Mouse (Mus musculus) layer of hippocampus, postnatal 36 days (tissue): ENCODE data around the gene Tax1bp3. TPM values are rescaled to one million over a fixed set of nuclear protein-coding genes. Genes with fewer than 3 reads are reported as not detected.

Source experiments
- DNase-seq, 2 experiments: peaks; one replicate each; pipeline ENCODE4 v3.0.0; 2022
- total RNA-seq, 2 experiments: library from RNA; stranded (reverse); gene quantifications; 2 replicates each; pipeline ENCODE4 v1.2.3; 2021

Gene Tax1bp3
- 10 to 100 TPM; 10.9 to 11.2 TPM for total RNA-seq

DNA sequence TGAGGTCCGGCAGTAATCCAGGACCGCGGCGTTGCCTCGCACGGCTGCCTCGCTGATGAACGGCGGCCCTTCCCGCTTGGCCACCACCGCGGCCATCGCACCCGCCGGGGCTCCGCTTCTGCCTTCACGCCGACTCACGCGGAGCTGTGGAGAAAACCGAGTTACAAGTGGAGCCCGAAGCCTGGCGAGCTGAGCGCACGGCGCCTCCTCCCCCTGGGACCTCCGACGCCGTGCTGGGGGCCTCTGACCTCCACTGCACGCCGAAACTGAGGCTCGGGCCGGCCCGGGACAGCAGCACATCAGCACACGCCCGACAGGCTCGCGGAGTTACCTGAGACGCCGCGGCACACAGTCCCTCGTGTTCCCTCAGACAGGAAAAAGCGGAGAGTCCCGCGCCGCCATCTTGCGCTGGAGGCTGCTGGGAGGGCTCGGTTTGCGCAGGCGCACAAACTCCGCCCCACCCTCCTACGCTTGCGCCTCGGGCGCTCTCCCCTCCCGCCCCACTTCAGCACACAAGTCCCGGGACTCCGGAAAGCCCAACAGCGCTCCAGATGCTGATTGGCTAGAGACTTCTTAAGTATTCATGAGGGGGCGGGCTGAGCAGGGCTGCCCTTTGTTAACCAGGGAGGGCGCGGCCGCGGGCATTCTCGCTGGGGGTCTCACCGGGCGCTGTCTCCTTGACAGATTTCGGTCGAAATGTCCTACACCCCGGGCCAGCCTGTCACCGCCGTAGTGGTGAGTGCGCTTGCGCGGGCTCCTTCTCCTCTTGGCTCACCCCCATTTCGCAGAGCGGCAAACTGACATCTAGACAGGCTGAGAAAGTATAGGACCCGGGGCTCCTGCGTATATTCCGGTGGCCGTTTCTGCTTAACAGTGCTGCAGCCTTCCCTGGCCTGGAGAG, at the start of gene Tax1bp3, which contains the start of gene Emc6:
TSS of gene Tax1bp3 (plus strand) at position 476 of the 901 bp plus-strand sequence.
TSS of gene Emc6 (minus strand) at position 430 of the 901 bp plus-strand sequence.
- peak; percentile 94 to 95 for DNase-seq

DNA sequence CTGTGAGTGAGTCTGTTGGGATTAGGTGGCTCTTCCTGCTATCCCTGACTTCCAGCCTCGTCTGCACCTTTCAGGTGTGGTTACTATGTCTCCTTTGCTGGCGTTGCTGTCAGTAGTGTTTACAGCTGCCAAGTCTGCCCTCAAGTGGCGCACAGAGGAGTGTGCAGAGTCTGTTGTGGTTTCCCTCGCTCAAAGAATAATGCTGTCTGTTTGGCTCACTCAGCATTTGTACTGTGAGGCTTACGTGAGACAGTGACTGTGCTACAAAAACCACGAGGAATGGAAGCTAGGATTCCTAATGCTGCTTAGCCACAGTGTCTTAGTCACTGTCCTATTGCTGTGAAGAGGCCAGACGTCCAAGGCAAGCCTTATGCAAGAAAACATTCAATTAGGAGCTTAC, 45.9 kb upstream of the Tax1bp3 start:
- DNase-seq, result no peak

DNA sequence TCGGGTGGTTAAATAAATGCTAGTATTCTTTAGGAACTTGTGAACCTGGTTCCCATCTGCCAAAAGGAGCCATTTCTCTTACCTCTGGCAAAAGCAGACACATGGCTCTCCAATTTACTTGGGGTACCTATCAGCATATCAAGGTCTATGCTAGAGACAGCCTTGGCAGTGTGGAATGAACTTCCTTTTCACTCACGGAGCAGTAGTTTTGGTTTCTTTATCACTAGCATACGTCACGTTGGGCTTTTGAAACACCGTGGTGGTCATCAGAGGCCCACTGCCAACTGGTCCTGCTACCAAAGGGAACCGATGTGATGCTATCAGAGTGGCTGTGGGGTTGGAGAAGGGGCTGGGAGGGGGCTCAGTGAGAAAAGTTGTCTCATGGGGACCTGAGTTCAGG, 43.9 kb upstream of the Tax1bp3 start:
- DNase-seq, result no peak

DNA sequence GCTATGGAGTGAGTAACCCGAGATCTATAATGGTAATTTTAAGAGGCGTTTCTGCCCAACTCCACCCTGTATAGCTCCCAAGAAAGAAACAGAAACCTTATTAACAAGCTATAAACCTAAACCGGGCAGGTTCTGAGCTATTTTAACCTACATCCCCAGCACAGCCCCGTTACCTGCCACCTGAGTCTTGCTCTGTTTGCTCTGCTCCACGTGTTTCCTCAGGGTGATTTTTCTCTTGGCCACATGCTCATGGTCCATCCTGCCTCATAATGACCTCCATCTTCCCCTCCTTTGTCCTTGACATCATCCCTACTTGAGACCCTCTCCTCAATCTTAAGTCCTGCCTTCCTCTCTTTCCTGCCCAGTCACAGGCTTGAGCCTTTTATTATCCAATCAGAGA, 42.7 kb upstream of the Tax1bp3 start:
- no peak for DNase-seq

DNA sequence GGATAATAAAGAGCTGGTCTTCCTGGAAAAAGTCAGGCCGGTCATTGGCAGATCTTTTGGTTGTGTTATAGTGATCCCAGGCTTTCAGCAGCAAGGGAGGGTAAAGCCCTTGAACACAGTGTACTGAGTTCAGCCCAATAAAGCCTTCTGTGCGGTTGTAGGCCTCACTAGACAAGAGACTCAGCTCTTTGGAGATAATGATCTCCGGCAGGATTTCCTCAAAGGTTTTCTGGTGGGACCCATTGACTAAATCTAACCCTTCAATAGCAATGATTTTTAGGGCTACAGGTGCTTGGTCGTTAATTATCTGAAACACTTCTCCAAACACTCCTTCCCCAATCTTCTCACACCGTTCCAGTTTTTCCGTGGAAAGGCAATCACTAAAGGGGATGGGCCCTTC, 40.3 kb upstream of the Tax1bp3 start:
- no peak for DNase-seq

DNA sequence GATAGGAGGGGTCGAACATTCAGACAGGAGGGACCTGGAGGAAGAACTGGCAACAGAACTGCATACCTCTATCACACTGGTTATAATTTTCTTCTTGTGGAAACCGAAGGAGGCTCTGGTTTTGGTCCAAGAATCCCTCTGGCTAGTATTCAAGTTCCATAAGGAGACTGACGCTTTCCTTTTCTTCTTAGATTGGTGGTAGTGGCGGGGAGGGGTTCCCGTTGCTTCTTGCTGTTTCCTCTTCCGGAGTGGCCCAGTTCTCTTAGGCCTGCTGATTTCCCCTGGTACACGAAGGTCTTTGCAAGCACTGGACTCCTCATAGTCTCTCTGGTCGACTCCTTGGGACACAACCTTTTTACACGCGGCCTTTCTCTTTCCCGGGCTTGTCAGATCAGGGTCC, 39.8 kb upstream of the Tax1bp3 start:
- DNase-seq, result no peak

DNA sequence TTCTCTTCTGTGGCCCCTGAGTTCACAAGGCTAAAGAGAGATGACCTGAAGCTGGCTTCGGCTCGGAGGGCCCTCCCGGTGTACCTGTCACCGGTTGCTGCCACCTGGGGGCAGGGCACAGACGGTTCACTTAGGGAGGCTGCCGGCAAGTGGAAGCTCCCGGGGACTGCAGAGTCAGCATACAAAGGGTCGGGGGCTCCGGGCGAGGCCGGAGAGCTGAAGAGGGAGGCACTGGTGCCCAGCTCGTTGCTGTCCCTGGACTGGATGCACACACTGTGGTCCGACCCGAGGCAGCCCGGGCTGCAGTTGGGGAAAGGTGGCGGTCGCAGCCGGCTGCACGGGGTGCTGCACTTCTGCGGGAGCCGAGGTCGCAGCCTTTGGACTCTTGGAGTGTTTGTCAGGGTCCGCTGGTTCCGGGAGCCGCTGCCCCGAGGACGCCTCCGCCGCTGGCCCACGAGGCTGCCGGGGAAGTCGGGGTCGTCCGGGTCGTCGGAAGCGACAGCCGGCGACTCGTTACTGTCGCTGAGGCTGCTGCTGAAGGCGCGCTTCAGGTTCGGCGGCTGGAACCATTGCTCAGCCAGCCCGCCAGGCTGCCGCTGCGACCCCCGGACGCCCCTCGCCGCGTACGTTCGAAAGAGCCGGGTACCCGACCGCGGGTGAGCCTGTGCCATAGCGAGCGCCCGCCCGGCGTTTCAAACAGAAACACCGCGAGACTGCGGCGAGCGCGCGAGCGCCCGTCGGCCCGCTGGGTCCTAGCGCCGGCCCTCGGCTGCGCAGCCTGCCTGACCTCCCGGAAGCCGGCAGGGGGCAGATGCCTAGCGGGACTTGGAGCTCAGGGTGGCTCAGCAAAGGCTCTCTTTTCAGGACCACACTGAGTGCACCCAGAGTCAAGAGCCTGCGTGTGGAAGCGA, 39.0 kb upstream of the Tax1bp3 start, which contains the start of gene Haspin:
TSS of gene Haspin (minus strand) at position 704 of the 911 bp plus-strand sequence.
- peak; percentile 88 to 89 for DNase-seq

DNA sequence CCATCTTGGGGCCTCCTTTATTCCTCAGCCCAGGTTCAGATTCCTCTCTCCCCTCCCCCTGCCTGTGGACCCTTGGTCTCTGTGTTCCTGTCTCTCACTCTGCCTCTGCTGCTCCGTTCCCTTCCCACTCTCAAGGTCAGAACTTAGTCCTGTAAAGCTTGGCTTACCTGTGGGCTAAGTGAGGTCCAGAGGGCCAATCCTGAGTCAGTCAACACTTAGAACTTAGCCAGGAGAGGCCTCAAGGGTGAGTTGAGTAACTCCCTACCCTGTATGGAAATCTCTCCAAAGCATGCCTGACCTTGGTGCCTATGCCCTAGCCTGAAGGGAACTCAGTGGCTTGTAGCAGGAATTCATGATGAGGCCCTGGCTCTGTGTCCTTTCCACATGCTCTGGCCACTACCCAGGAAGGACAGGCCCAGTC, 32.6 kb upstream of the Tax1bp3 start:
- DNase-seq, result no peak

DNA sequence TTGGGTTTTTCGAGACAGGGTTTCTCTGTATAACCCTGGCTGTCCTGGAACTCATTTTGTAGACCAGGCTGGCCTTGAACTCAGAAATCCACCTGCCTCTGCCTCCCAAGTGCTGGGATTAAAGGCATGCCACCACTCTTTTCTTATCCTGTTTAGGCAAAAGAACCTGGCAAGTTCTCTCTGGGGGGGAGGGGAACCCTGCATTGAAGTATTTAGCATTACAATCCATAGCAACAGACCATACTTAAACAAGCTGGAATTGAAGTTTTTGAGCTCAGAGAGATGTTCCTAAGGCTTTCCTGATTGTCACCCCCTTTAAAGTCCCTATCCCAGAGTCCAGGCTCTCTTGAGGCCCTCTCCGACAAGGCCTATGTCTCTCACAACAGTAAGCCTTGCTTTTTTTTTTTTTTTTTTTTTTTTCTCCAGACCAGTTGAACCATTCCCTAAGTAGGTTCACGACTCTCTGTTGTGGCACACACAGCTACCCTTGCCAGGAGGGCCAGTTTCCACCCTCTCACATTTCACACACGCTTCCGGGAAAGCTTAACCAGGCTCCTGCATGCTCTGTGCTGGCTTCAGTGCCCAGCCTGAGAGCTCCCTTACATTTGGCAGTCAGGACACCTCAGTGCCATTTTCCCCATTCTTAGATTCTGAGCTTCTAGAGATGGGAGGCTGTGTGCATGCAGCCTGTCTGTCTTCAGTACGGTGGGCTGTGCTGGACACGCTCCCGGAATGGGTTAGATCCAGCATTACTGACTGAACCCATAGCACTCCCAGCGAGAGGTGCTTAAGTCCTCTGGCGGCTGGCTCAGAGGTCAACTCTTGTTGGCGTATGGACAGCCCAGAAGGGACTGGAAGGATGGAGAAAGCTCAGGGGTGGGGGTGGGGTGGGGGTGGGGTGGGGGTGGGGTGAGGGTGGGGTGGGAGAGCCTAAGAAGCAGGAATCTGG, 30.6 kb upstream of the Tax1bp3 start:
- no peak for DNase-seq

DNA sequence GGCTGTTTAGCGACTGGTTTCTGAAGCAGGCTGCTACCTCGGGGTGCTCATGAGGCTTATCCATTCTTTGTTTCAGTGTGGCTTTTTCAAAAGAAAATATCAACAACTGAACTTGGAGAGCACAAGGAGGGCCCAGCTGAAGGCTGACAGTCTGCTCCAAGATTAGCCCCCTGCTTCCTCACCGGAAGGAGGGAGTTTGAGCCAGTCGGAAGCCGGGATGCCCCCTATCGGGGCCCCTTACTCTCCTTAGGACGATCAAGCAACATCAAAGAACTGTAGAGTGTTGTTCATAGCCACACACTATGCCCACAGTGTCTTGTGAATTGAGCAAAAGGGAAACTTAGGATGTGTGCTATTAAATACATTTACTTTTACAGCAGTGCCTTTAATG, 29.9 kb upstream of the Tax1bp3 start:
- no peak for DNase-seq

DNA sequence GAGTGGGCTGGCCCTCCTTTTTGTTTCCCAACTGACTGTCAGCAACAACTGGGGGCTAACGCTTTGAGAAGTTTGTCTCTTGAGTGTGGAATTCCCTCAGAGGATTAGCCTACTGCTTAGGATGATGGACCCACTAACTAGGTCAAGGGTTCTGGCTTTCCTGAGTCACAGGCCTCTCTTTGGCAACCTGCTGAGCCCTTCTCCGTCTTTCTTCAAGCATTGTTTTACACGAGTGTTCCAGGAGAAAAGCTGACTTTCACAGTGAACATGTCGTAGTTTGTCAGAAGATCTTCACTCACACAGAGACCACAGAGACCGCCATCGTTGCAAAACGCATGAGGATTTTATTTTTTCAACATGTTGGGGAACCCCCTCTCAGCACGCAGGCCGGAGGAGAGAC, 28.7 kb upstream of the Tax1bp3 start:
- no peak for DNase-seq

DNA sequence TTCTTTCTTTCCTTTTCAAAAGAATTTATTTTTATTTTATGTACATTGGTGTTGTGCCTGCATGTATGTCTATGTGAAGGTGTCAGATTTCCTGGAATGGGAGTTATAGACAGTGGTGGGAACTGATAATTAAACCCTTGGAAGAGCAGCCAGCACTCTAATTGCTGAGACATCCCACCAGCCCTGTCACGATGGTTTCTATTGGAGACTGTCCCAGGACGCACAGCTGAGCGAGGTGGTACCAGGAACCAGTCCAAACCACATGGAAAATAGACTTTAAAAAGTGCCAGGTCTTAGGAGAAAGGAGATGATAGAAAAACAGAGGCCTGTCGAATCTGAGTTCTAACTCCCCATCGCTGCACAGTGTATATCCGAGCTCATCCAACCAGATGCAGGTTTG, 21.8 kb upstream of the Tax1bp3 start:
- peak in 1 of 2 experiments; percentile 32 for DNase-seq

DNA sequence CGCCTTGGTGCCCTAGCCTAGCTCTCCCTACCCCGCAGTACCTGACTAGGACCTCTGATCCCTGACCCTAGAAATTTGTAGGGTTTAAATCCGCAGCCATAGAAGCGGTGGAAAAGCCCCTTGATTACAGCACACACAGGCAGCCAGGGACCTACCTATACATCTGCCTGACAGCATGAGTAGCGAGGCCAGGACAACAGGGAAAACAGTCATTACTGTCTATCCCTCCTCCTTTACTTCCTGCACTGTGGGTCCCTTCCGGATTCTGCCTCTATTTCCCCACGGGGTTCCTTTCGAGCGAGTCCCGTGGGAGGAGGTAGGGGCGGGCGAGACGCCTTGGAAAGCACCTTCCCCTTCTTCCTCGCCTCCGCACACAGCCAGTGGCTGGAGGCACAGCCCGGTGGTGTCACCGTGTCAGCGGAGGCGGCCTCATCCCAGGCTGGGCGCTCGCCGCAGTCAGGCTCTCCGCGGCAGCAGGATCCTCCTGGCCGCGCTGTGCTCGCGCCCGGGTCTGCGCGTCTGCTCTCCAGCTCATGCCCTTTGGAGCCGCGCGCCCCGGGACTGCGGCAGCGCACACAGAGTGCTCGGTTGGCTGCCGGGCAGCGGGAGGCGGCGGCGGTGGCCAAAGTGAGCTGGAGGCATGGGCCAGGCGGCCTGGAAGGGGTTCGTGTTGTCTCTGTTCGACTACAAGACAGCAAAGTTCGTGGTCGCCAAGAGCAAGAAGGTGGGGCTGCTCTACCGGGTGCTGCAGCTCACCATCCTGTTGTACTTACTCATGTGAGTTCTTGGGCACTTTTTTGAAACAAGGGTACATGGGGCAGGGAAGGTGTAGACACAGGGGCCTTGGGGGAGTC, 16.7 kb upstream of the Tax1bp3 start, which contains the start of gene P2rx5:
TSS of gene P2rx5 (plus strand) at position 465 of the 854 bp plus-strand sequence.
- DNase-seq, result no peak

DNA sequence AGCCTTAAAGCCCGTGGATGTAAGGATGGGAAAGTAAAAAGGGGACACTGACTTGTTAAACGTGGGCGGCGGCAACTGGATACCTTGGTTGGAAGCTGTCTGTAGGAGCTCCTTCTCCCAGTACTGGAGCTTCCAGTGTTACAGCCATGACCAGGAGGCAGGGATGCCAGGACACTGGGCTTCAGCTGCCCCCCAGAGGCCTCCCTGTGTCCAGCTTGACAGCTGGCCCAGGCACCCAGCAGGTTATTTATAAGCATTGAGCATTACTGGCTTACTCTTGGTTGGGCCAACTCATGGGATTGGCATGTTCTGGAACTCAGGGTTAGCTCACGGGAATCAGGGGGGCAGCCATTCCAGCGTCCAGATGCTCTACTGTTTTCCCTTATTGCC, 16.1 kb upstream of the Tax1bp3 start:
- DNase-seq, result no peak

DNA sequence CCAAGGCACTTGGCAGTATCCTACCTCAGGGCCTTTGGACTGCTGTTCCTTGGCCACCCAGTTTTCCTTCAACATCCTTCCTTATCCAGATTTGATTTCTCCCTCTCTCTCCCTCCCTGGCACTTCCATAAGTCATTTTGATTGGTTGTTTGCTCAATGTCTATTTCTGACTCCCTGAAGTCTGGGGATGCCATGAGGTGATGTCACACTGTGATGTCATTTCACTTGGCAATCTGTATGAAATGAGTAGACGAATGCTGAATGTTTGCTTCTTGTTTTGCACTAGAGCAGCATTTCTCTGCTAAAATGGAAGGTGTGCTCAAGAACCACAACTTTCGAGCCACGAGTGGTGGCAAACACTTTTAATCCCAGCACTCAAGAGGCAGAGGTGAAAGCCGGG, 15.3 kb upstream of the Tax1bp3 start:
- no peak for DNase-seq

DNA sequence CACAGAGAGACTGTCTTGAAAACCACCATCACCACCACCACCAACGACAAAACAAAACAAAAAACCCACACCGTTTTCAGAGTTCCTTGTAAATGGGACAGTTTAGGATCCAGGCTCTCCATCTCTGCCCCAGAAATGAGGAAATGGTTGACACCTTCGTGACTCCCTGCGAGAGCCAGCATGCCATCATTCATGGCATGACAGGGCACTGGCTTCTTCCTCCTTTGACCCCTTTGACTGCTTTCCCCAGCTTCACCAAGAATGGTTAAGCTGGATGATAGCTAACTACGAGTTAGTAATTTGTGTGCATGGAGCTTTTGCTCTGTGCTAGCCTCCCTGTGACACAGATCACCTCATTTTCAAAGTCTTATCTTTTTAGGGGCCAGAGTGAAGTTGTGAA, 14.6 kb upstream of the Tax1bp3 start:
- no peak for DNase-seq

DNA sequence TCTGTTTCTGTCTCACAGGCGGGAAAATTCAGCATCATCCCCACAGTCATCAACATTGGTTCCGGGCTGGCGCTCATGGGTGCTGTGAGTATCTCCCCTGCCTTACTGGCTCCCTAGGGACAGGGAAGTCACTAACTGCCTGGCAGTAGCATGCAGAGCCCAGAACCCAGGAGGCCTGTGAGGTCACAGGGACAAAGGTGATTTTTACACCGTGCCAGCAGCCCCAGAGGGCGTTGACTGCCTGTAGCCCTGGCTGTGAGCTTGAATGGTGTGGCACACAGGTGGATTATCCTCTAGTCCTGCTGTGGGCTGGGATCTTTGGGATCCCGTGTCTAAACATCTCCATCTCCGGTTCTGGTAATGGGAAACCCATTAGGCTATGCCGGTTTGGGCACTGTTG, 8.8 kb upstream of the Tax1bp3 start:
- DNase-seq, result no peak

DNA sequence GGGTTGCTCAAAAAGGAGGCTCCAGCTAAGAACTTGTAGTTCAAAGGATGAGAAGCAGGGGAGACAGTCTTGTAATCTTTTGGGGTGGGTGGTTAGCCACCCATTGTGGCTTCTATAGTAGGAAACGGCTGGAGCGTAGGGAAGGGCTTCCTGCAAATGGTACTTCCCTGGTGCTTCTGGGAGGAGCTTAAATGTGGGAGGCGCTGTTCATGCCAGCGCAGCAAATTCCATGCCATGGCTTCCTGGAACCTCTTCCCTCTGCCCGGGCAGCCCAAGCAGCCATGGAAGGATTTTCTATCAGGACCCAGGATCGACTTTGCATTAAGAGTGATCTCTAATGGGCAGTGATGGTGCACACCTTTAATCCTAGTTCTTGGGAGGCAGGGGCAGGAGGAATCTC, 8.3 kb upstream of the Tax1bp3 start:
- DNase-seq, result no peak

DNA sequence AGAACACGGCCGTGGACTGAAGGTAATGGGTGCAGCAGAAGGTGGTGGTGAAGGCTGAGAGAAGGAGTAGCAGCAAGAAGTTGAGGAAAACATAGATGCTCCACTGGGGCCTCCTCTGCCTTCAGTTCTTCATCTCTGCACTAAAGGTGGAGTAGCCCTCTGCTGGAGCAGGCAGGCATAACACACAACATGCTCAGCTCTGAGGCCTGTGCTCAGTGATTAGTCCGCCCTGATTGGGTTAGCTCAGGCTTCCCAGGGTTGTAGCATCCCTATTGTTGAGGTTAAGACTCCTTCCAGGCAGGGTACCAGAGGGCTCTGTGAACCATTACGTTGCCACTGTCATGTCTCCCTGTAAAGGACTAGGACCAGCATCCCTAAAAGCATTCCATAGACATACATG, 7.7 kb upstream of the Tax1bp3 start:
- peak; percentile 53 to 54 for DNase-seq

DNA sequence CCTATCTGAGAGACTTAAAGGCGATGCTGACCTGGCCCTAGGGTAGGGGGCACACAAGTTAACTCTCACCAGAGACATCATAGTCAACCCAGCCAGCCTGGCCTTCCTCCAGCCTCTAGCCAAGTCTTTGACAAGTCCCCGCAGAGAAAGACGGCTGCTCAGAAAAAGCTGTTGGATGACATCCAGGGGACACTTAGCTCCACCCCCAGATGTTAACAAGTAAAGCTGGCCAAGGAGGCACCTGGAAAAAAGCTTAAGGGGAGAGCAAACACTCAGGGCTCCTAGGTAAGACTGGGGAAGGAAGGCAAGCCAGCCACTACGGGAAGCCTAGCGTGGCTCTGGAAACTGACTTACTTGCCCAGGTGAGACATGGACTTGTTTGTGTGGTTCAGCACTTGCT, 4.7 kb upstream of the Tax1bp3 start:
- no peak for DNase-seq

DNA sequence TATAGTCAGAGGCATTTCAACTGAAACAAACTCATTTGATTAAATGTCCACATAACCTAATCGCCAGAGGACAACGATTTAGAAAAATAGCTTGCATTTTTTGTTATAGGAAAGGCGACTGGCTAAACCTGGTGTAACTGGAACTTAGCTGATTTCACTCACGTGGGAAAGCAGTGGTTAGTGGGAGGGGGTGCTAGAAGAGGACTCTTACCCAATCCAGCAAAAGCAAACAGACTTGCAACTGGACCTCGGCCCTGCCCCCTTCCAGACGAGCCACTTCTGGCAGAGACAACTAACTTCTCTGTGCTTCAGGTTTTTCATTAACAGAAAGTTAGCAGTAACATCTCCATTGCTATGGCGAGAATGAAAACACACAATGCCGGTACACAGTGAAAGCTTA, 1.3 kb upstream of the Tax1bp3 start:
- no peak for DNase-seq
